Mouse (Mus musculus) bone marrow, adult 2 months (tissue): ENCODE data around the gene Thbs2. TPM values are rescaled to one million over a fixed set of nuclear protein-coding genes. Genes with fewer than 3 reads are reported as not detected.

Experiments
- H3K27ac ChIP-seq: fragments of 200-500 bp; 2 replicates; pipeline ENCODE4 v1.5.1; 2012; ENCODE audit warnings: low read depth, mild to moderate bottlenecking, control low read depth, inconsistent platforms, low read length; ENCODE audit not compliant: control insufficient read depth, poor library complexity, insufficient read depth
- H3K4me1 ChIP-seq: fragments of 200-500 bp; 2 replicates; pipeline ENCODE4 v1.6.1; 2011; ENCODE audit warnings: low read length; ENCODE audit not compliant: control insufficient read depth, insufficient read depth
- H3K4me3 ChIP-seq: fragments of 200-500 bp; replicated peaks from 2 replicates; pipeline ENCODE3; 2011; ENCODE audit warnings: mild to moderate bottlenecking, low read depth, low read length, control low read depth; ENCODE audit not compliant: control insufficient read depth
- CTCF ChIP-seq: fragments of 200-500 bp; IDR thresholded peaks from 2 replicates; pipeline ENCODE4 v1.5.1; 2011; ENCODE audit warnings: low read length, control low read depth; ENCODE audit not compliant: control insufficient read depth, insufficient read depth
- POLR2A ChIP-seq: fragments of 200-500 bp; IDR thresholded peaks from 2 replicates; pipeline ENCODE4 v1.6.1; 2011; ENCODE audit warnings: low read depth, mild to moderate bottlenecking, control low read depth, low read length, borderline replicate concordance; ENCODE audit not compliant: control insufficient read depth
- WGBS: fragments of 180-500 bp; shearing (Covaris S2); methylation state at CpG from one replicate; pipeline ENCODE4 v1.1.7; 2018; 5-methylcytosine and 5-hydroxymethylcytosine counted together
- polyA plus RNA-seq: library from polyadenylated mRNA; stranded (reverse); fragments of >200 nt; gene quantifications from 2 replicates; pipeline ENCODE4 v1.2.4, GENCODE M21; 2011; ENCODE audit warnings: low replicate concordance; ENCODE audit not compliant: missing spikeins, insufficient read depth, insufficient read length

Gene Thbs2
- polyA plus RNA-seq, 1 experiment: 7.0 TPM

- H3K4me3 ChIP-seq: no peak overlapping the region
- H3K4me1 ChIP-seq: no peaks in the 10 kb centered on the region
- TF ChIP-seq POLR2A (no peak), CTCF (no peak)
- 74% methylated on average over 4 of the region's 4 CpGs for whole genome bisulfite sequencing
- no peak overlapping the region for H3K27ac ChIP-seq
Observed at GRCm38 (mm10) chr17:14720912-14721311, 26.9 kb upstream of the Thbs2 start.

DNA sequence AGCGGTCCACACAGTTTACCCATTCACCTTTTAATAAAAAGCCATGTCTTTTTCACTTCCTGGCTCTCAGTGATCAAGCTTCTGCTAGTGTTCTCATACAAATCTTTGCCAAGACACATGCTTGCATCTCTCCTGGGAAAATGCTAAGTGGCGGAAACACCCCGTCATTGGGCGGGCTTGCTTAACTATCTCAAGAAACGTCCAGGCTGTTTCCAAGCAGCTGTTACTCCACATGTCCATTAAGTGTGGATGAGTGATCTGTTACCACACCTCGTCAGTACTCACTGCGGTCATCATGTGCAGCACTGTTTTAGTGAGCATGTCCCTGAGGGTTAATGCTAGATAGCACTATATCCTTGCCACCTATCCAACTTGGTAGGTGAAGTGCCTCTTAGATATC, 26.2 kb upstream of the Thbs2 start:
- no peaks in the 10 kb centered on the region for H3K4me1 ChIP-seq
- no peak for TF ChIP-seq CTCF
- no peak for TF ChIP-seq POLR2A
- 81% methylated on average over 7 of the region's 7 CpGs for WGBS
- no peak overlapping the region for H3K4me3 ChIP-seq
- H3K27ac ChIP-seq: no peak overlapping the region

GRCm38 (mm10) chr17:14718801-14719200, 24.8 kb upstream of the Thbs2 start:
- Histone ChIP-seq H3K27ac (no peak overlapping the region), H3K4me1 (no peaks in the 10 kb centered on the region), H3K4me3 (no peak overlapping the region)
- WGBS: 55% methylated on average over 4 of the region's 4 CpGs
- no peak for TF ChIP-seq CTCF
- TF ChIP-seq POLR2A: no peak

DNA sequence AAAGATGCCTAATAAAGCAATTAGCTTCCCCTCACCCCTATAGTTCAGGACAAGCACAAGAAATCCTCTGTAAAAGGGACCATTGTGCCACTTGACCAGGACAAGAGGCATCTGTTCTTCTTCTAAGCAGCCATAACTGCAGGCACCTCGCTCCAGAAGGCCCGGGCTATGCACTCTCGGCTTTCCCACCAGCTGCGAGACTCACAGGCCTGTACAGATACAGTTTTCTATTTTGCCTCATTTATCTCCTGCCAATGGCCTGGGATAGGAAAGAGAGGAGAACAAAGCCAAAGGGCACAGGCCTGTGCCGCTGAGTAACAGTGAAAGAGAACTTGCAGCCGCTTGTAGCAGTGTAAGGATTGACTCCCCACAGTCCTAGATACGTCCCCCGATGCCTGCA, 20.7 kb upstream of the Thbs2 start:
- H3K4me3 ChIP-seq: no peak overlapping the region
- 83% methylated on average over 8 of the region's 8 CpGs for WGBS
- no peak overlapping the region for H3K27ac ChIP-seq
- no peaks in the 10 kb centered on the region for H3K4me1 ChIP-seq
- TF ChIP-seq CTCF (no peak), POLR2A (no peak)

- H3K27ac ChIP-seq: no peak overlapping the region
- H3K4me3 ChIP-seq: no peak overlapping the region
- no peaks in the 10 kb centered on the region for H3K4me1 ChIP-seq
- TF ChIP-seq POLR2A (no peak), CTCF (no peak)
- 87% methylated on average over 3 of the region's 3 CpGs for WGBS
Observed at GRCm38 (mm10) chr17:14714374-14714773, 20.3 kb upstream of the Thbs2 start.

GRCm38 (mm10) chr17:14711784-14712183, 17.7 kb upstream of the Thbs2 start:
- TF ChIP-seq CTCF: no peak
- no peak for TF ChIP-seq POLR2A
- 81% methylated on average over 3 of the region's 3 CpGs for WGBS
- no peaks in the 10 kb centered on the region for H3K4me1 ChIP-seq
- no peak overlapping the region for H3K27ac ChIP-seq
- H3K4me3 ChIP-seq: no peak overlapping the region

- no peaks in the 10 kb centered on the region for H3K4me1 ChIP-seq
- TF ChIP-seq CTCF (no peak), POLR2A (no peak)
- no peak overlapping the region for H3K27ac ChIP-seq
- H3K4me3 ChIP-seq: no peak overlapping the region
- 83% methylated on average over 3 of the region's 3 CpGs for WGBS
Observed at GRCm38 (mm10) chr17:14711032-14711431, 17.0 kb upstream of the Thbs2 start.

- Histone ChIP-seq H3K4me1 (no peaks in the 10 kb centered on the region), H3K27ac (no peak overlapping the region), H3K4me3 (no peak overlapping the region)
- 75% methylated on average over 4 of the region's 4 CpGs for WGBS
- TF ChIP-seq CTCF (no peak), POLR2A (no peak)
Observed at GRCm38 (mm10) chr17:14706066-14706465, 12.0 kb upstream of the Thbs2 start.

DNA sequence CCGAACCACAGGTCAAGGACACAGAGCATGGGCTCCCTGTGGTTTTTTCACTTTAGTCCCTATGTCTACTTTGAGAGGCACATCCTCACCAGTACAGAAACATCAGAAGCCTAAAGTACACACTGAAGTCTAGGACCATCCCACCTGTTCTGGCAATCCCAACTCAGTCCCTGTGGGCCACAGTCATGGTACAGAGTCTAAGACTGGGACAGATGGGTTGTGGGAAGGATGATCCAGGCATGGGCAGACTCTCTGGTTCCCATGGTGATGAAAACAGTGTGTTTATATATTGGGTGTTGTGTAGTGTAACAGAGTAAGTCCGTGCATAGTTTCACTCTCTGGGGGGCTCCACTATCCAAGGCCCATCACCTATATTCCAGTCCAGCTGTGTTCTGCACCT, 11.4 kb upstream of the Thbs2 start:
- no peaks in the 10 kb centered on the region for H3K4me1 ChIP-seq
- 76% methylated on average over 2 of the region's 2 CpGs for WGBS
- no peak overlapping the region for H3K4me3 ChIP-seq
- TF ChIP-seq CTCF: no peak
- TF ChIP-seq POLR2A: no peak
- H3K27ac ChIP-seq: no peak overlapping the region

GRCm38 (mm10) chr17:14703771-14704170, 9.7 kb upstream of the Thbs2 start:
- 73% methylated on average over 6 of the region's 6 CpGs for WGBS
- TF ChIP-seq POLR2A (no peak), CTCF (no peak)

More at GRCm38 (mm10) chr17:14703771-14704170, 9.7 kb upstream of the Thbs2 start:
- Histone ChIP-seq H3K4me3 (no peak overlapping the region), H3K27ac (no peak overlapping the region), H3K4me1 (no peaks in the 10 kb centered on the region)
